Mouse (Mus musculus) stomach, embryonic 15.5 days (tissue): ENCODE measurements around the gene Olfr220. TPM values are rescaled to one million over a fixed set of nuclear protein-coding genes. Genes with fewer than 3 reads are reported as not detected.
A peak's percentile ranks its signal among the peaks of the same experiment; 100 is the strongest.

Experiments
- ATAC-seq: fragments of 200-750 bp; cut with Nextera tagmentation; 2 replicates; pipeline ENCODE4 v1.8.0; 2017; ENCODE audit warnings: low read depth, moderate number of reproducible peaks, moderate TSS enrichment; ENCODE audit not compliant: insufficient read depth, low FRiP score
- H3K27ac ChIP-seq: fragments of 300-500 bp; sonication (generic); 2 replicates; pipeline ENCODE4 v1.5.1; 2015; ENCODE audit warnings: mild to moderate bottlenecking, inconsistent platforms
- H3K27me3 ChIP-seq: fragments of 300-500 bp; sonication (generic); replicated peaks from 2 replicates; pipeline ENCODE4 v1.6.1; 2015; ENCODE audit warnings: inconsistent platforms
- H3K36me3 ChIP-seq: fragments of 300-500 bp; sonication (generic); 2 replicates; pipeline ENCODE4 v1.6.1; 2015; ENCODE audit warnings: inconsistent platforms
- H3K4me1 ChIP-seq: fragments of 300-500 bp; sonication (generic); 2 replicates; pipeline ENCODE4 v1.6.1; 2015; ENCODE audit warnings: inconsistent platforms
- H3K4me2 ChIP-seq: fragments of 300-500 bp; sonication (generic); 2 replicates; pipeline ENCODE4 v1.6.1; 2015; ENCODE audit warnings: mild to moderate bottlenecking, inconsistent platforms
- H3K4me3 ChIP-seq: fragments of 300-500 bp; sonication (generic); replicated peaks from 2 replicates; pipeline ENCODE4 v1.5.1; 2015; ENCODE audit warnings: inconsistent platforms
- H3K9ac ChIP-seq: fragments of 300-500 bp; sonication (generic); 2 replicates; pipeline ENCODE4 v1.6.1; 2015; ENCODE audit warnings: inconsistent platforms
- H3K9me3 ChIP-seq: fragments of 300-500 bp; sonication (generic); 2 replicates; pipeline ENCODE4 v1.6.1; 2016; ENCODE audit warnings: inconsistent platforms
- WGBS: fragments of 180-500 bp; shearing (Covaris S2); methylation state at CpG from one replicate; pipeline ENCODE4 v1.1.7; 2015; 5-methylcytosine and 5-hydroxymethylcytosine counted together
- polyA plus RNA-seq: library from polyadenylated mRNA; unstranded; fragments of >200 nt; fragmentation: Nextera tagmentation; extraction: Ambion mirVana; gene quantifications from 2 replicates; pipeline ENCODE4 v1.2.1, GENCODE M21; 2015

The Olfr220 gene
- not detected in 2 replicates for polyA plus RNA-seq

DNA sequence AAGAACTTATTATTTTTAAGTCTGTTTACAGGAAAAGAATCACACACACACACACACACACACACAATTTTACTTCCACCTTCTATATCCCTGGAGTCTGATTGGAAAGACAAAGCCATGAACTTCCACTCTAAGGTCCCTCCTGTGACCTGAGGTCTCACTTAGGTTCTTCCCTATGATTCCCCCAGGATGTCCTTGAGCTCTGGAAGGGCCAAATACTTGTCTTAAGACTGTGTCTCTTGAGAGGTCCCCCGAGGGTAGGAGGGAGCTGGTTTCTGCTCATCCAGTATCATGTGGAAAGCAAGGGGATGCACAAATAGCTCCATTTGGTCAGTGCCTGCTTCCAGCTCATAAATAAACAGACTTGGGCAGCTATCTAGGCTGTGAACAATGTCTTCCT lies at the start of gene Olfr220:
Gene Olfr220, plus strand, starts transcription at position 301 of the 400 bp plus-strand sequence.
- WGBS: 72% methylated on average over 1 of the region's 1 CpGs
- Histone ChIP-seq H3K9me3 (no peaks in the 10 kb centered on the region), H3K36me3 (no peaks in the 10 kb centered on the region), H3K27ac (no peak within 1 kb of the TSS), H3K4me2 (no peak within 1 kb of the TSS), H3K4me3 (no peak within 1 kb of the TSS), H3K4me1 (no peaks in the 10 kb centered on the region), H3K9ac (no peak within 1 kb of the TSS), H3K27me3 (no peaks in the 10 kb centered on the region)
- no peak for ATAC-seq

DNA sequence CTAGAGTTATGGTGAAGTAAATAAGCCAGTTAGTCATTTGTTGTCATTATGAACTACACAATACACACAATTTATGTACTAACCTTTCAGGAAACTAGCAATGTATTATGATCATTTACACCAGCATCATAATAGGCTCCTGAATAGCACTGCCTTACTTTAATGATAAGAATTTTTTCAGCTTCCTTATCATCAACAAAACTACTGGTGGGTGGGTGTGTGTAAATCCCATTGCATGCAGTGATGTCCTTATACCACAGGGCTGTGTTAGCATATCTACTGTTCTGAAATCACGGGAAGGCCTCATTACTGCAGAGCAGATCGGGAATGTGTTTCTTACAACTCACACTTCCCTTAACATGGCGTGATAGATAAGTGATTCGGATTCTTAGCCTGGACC lies 18.9 kb upstream of the Olfr220 start:
- no peaks in the 10 kb centered on the region for H3K27me3 ChIP-seq
- H3K4me1 ChIP-seq: no peaks in the 10 kb centered on the region
- no peak overlapping the region for H3K4me3 ChIP-seq
- WGBS: 76% methylated on average over 4 of the region's 4 CpGs
- no peak overlapping the region for H3K4me2 ChIP-seq
- no peak overlapping the region for H3K9ac ChIP-seq
- H3K9me3 ChIP-seq: no peaks in the 10 kb centered on the region
- no peak for ATAC-seq
- no peak overlapping the region for H3K27ac ChIP-seq
- no peaks in the 10 kb centered on the region for H3K36me3 ChIP-seq

DNA sequence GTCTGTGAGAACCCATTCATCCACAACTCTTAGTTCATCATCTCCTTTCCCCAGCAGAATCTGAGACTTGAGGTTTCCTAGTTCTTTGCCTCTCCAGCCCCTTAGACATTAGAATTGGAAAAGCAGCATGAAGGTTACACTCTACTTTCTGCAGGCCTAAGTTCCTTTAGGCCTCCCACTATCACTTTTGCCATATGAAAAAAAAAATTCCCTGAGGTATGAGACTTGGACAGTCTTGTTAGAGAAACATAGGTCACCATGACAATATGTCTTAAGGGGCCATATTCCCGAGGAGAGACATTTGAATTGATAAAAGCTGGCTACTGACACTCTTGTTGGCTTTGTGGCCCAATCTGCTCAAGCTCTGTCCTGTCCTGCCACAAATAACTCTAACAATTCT lies 18.1 kb upstream of the Olfr220 start, which contains the start of gene Olfr414:
Gene Olfr414, plus strand, starts transcription at position 301 of the 400 bp plus-strand sequence.
- no peak for ATAC-seq
- no peaks in the 10 kb centered on the region for H3K9me3 ChIP-seq
- WGBS: 51% methylated on average over 1 of the region's 1 CpGs
- H3K27me3 ChIP-seq: no peaks in the 10 kb centered on the region
- no peak within 1 kb of the TSS for H3K4me2 ChIP-seq
- H3K27ac ChIP-seq: no peak within 1 kb of the TSS
- H3K4me3 ChIP-seq: no peak within 1 kb of the TSS
- H3K9ac ChIP-seq: no peak within 1 kb of the TSS
- no peaks in the 10 kb centered on the region for H3K36me3 ChIP-seq
- H3K4me1 ChIP-seq: no peaks in the 10 kb centered on the region

DNA sequence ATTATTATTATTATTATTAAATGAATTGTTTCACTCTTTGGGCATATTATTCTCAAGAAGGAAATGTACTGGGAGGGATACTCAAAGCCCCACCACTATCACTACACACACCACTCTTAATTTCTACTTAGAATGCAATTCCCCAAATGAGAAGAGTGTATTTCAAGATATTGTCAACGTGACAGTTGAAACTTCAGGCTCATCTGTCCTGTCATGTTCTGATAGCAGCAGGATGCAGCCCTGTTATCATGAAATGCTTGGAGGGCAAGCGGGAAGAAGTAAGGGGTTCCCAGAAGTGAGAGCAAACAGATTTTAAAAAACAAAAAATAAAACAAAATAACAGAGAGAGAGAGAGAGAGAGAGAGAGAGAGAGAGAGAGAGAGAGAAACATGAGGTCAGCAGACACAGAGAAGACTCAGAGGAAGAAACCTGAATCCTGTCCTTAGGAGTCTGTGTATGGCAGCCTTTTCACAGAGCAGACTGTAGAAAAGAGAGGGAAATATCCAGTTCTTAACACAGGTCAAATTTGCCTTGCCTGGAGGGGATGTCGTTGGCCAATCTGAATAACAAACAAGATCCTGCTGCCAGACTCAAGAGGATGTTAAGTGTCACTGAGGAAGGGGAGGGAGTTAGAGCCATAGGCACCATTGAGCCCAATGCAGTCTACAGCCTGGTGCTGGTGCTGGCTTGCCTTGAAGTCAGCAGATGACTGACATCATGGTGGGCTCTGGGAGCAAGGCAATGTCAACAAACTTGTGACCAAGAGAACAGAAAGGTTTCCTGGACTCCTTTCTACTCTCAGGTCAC lies 15.5 kb upstream of the Olfr220 start:
- Histone ChIP-seq H3K4me2 (no peak overlapping the region), H3K9me3 (no peaks in the 10 kb centered on the region), H3K36me3 (no peaks in the 10 kb centered on the region), H3K9ac (no peak overlapping the region), H3K27me3 (no peaks in the 10 kb centered on the region), H3K4me3 (no peak overlapping the region), H3K4me1 (no peaks in the 10 kb centered on the region), H3K27ac (no peak overlapping the region)
- ATAC-seq: peak; percentile 39; the same call in 1 of the 2 replicates
- 41% methylated on average over 3 of the region's 3 CpGs for WGBS

DNA sequence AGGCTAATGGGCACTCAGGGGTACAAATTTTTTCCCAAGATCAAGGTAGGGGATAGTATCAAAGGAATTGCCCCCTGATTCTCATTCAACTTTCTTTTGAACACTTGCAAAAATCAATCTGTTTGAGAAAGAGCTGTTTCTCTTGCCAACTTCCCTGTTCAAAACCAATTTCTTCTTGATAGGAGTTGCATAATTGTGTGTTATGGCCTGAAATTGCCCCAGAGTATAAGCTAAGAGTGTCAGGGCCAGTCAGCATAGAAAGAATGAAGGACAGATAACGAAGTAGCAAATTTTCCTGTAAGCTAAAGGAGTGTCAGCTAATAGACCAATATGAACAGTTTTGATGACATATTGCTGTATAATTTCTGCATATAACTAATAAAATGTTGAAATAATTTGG lies 14.5 kb upstream of the Olfr220 start:
- 79% methylated on average over 1 of the region's 1 CpGs for WGBS
- Histone ChIP-seq H3K36me3 (no peaks in the 10 kb centered on the region), H3K27me3 (no peaks in the 10 kb centered on the region), H3K4me3 (no peak overlapping the region), H3K4me1 (no peaks in the 10 kb centered on the region), H3K4me2 (no peak overlapping the region), H3K9me3 (no peaks in the 10 kb centered on the region), H3K9ac (no peak overlapping the region), H3K27ac (no peak overlapping the region)
- no peak for ATAC-seq

DNA sequence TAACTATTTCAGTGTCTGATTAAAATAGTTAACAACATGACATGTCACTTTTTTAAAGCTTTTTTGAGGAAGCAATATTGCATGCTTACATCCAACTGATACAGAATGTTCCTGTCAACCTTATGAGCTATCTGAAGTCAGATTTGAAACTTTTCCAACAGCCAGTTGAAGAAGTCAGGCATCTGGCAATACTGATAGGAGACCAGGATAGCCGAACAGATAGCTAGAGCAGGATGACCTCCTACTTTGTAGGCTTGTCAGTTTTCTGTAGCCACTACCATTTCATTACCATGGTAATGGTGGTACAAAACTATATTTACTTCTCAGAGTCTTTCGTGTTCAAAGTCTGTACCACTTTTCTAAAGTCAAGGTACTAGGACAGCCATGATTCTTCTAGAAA lies 13.5 kb upstream of the Olfr220 start:
- WGBS: 77% methylated on average over 2 of the region's 2 CpGs
- Histone ChIP-seq H3K4me1 (no peaks in the 10 kb centered on the region), H3K36me3 (no peaks in the 10 kb centered on the region), H3K9ac (no peak overlapping the region), H3K4me3 (no peak overlapping the region), H3K27ac (no peak overlapping the region), H3K9me3 (no peaks in the 10 kb centered on the region), H3K4me2 (no peak overlapping the region), H3K27me3 (no peaks in the 10 kb centered on the region)
- ATAC-seq: no peak

DNA sequence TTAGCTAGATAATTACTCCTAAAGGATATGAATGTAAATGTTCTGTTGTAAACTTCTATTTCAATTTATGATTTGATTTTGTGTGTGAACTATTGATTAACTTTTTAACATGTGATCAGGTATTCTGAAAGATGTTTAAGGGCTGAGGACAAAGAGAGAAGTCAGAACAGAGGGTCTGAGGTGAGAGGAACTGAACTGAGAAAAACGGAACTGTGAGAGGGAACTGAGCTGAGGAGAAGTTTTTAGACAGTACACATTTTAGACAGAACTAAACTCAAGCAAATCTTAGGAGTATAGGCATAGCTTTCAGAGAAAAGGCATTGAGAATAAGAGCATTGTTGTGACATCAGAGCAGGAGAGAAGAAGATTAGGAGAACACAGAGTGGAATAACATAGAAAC lies 7.8 kb upstream of the Olfr220 start:
- H3K4me3 ChIP-seq: no peak overlapping the region
- no peak overlapping the region for H3K4me2 ChIP-seq
- H3K27ac ChIP-seq: no peak overlapping the region
- H3K4me1 ChIP-seq: no peaks in the 10 kb centered on the region
- no peaks in the 10 kb centered on the region for H3K36me3 ChIP-seq
- no peak overlapping the region for H3K9ac ChIP-seq
- H3K9me3 ChIP-seq: no peaks in the 10 kb centered on the region
- no peak for ATAC-seq
- H3K27me3 ChIP-seq: no peaks in the 10 kb centered on the region
- WGBS: 36% methylated on average over 1 of the region's 1 CpGs

DNA sequence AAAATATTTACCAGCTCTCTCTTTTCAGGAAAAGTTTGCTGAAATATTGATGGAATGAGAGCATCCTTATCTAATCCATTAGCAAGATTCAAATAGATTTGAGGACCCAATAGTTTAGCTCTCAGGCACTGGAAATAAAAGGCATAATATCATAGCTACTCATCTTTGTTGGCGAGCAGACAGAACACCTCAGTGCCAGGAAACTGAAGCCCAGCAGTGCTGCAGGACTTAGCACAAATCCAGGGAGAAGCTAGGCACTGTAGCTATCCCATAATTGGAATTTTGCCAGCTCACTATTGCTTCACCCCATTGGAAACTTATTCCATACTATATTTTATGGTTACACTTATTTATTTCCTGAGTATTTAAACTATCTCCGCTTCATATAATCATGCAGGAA lies 13.2 kb downstream of the Olfr220 start:
- 83% methylated on average over 2 of the region's 2 CpGs for WGBS
- no peak for ATAC-seq

DNA sequence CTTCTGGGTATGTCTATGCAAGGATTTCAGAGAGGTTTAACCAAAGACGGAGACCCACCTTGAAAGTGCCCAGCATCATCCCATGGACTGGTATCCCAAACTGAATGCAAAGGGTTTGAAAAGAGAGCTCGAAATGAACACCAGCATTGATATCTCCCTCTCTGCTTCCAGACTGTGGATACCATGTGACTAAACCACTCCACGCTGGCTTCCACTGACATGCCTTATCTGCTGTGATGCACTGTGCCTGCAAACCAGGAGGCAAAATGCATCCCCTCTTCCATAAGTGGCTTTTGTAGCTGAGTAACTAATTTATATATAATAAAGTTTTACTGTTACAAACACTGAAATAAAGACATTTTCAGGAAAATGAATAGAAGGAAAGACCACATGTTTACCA lies 23.5 kb downstream of the Olfr220 start:
- Histone ChIP-seq H3K4me2 (no peak overlapping the region), H3K27ac (no peak overlapping the region), H3K4me1 (no peaks in the 10 kb centered on the region), H3K9me3 (no peaks in the 10 kb centered on the region), H3K27me3 (no peaks in the 10 kb centered on the region), H3K9ac (no peak overlapping the region), H3K36me3 (no peaks in the 10 kb centered on the region), H3K4me3 (no peak overlapping the region)
- ATAC-seq: no peak
- WGBS: 82% methylated on average over 3 of the region's 3 CpGs

More for the DNA sequence above, 13.2 kb downstream of the Olfr220 start:
- Histone ChIP-seq H3K9me3 (no peaks in the 10 kb centered on the region), H3K36me3 (no peaks in the 10 kb centered on the region), H3K4me2 (no peak overlapping the region), H3K4me1 (no peaks in the 10 kb centered on the region), H3K9ac (no peak overlapping the region), H3K27ac (no peak overlapping the region), H3K4me3 (no peak overlapping the region), H3K27me3 (no peaks in the 10 kb centered on the region)

DNA sequence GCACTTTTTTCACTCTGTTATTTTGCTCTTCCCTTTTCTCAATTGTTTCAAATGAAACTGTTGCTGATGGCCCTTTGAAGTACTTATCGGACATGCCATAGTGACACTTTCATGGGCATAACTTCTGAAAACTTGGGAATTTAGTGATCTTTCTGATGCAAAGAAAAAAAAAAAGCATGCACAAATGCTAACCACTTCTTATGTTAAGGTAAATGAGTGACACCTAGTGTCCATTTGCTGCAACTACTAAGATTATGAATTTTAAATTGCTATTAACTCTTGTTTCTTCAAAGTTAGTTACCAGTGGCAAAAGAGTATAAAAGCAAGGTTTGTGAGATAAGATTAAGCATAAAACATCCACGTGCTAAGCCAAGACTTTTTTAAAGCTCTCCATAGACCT lies 24.4 kb downstream of the Olfr220 start:
- Histone ChIP-seq H3K36me3 (no peaks in the 10 kb centered on the region), H3K27me3 (no peaks in the 10 kb centered on the region), H3K9me3 (no peaks in the 10 kb centered on the region), H3K9ac (no peak overlapping the region), H3K27ac (no peak overlapping the region), H3K4me2 (no peak overlapping the region), H3K4me3 (no peak overlapping the region), H3K4me1 (no peaks in the 10 kb centered on the region)
- WGBS: 29% methylated on average over 2 of the region's 2 CpGs
- ATAC-seq: no peak

DNA sequence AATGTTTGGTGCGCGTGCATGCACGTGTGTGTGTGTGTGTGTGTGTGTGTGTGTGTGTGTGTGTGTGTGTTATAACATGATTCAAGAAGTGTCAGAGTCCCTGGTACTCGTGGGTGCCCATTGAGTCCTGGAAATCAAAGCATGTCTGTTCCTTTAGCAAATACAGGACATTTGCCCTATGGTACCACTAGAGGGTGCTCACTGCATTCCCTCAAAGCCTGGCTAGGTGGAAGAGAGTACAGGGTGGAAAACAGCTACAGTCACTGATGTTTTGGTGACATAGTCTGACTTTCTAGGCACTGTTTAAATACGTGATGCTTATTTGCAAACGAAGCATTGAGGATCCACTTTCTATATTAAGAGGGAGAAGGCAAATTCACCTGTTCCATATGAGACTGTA lies 27.9 kb downstream of the Olfr220 start:
- H3K36me3 ChIP-seq: no peaks in the 10 kb centered on the region
- no peak for ATAC-seq
- H3K27me3 ChIP-seq: no peaks in the 10 kb centered on the region
- H3K4me1 ChIP-seq: no peaks in the 10 kb centered on the region
- no peak overlapping the region for H3K9ac ChIP-seq
- WGBS: 5% methylated on average over 6 of the region's 6 CpGs
- no peak overlapping the region for H3K4me3 ChIP-seq
- H3K27ac ChIP-seq: no peak overlapping the region
- H3K4me2 ChIP-seq: no peak overlapping the region
- H3K9me3 ChIP-seq: no peaks in the 10 kb centered on the region

DNA sequence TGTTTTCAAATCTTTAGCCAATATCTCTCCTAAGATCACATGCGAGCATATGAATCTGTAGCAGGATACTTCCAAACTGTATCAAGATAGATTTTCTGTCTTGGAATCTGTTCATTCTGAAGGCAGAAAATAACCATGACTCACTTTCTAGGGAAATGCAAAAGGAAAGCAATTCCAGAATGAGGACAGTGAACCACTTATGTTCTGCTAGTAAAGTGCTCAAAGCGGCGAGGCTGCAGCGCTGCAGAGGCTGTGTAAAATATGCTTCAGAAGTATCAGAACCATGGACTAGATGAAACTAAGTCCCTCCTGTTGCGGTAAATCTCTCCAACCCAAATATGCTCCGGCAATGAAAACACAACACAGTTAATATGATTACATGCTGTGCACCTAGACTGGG lies 40.7 kb downstream of the Olfr220 start:
- Histone ChIP-seq H3K27ac (no peak overlapping the region), H3K4me2 (no peak overlapping the region), H3K9me3 (no peaks in the 10 kb centered on the region), H3K36me3 (no peaks in the 10 kb centered on the region), H3K27me3 (no peaks in the 10 kb centered on the region), H3K4me1 (no peaks in the 10 kb centered on the region), H3K9ac (no peak overlapping the region), H3K4me3 (no peak overlapping the region)
- 93% methylated on average over 6 of the region's 6 CpGs for WGBS
- no peak for ATAC-seq
